Mouse (Mus musculus): ENCODE results near the gene Nlgn1.

DNA sequence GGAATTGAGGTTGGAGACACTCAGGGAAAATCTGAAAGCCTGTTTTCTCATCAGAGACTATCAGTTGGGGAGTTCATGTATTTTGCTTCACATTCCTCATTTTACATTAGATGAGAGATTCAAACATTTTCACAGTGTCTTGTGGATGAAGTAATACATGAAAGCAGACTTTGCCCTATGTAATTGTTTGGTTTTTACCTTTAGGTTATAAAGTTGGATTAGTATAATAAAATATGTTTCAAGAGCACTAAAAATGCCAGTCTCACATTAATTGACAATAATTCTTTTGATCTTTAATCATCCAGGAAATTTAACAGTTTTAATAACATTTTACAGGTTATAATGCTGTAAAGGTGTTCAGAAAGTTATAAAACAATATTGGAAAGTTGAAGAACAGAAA, 262.9 kb downstream of the Nlgn1 start:
- TF ChIP-seq POLR2A (IDR thresholded peaks at IDR 0.05; ENCODE audit: low read depth, low read length): no peak
- no peak for TF ChIP-seq CTCF (IDR thresholded peaks at IDR 0.05; ENCODE audit: extremely low read depth, insufficient read length, insufficient replicate concordance, low read depth, low read length)

Data from small intestine, adult 2 months (tissue).